Mouse (Mus musculus) ES-E14 (cell line): Measurements from ENCODE around the gene Prkd3.

ENCODE experiments used
- CHD2 ChIP-seq: IDR thresholded peaks from 2 replicates; pipeline ENCODE4 v1.6.1; 2014; ENCODE audit warnings: mild to moderate bottlenecking, low read depth, low read length, inconsistent platforms
- MAFK ChIP-seq: IDR thresholded peaks from 2 replicates; pipeline ENCODE4 v1.6.1; 2014; ENCODE audit warnings: mild to moderate bottlenecking, low read depth, low read length, inconsistent platforms; ENCODE audit not compliant: insufficient read depth
- ZC3H11A ChIP-seq: IDR thresholded peaks from 2 replicates; pipeline ENCODE4 v1.6.1; 2012; ENCODE audit warnings: low read depth, mild to moderate bottlenecking, inconsistent platforms, low read length, borderline replicate concordance
- ZNF384 ChIP-seq: IDR thresholded peaks from 2 replicates; pipeline ENCODE4 v1.6.1; 2012; ENCODE audit warnings: low read depth, low read length, inconsistent platforms

DNA sequence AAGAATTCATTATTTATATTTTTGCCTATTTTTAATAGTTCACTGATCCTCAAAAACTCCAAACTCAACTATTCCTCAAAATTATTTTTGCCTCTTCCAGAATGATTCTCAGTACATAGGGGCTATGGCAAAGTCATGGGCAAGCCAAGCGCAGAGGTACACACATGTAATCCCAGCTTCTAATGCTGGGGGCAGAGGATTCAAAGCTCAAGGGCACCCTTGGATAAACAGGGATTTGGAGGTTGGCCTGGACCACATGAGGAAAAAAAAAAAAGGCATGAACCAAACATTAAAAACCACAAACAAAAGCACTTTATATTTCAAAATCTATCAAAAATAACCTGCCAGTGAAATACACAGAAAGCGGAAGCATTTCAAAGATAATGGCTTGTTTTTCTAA is 29.1 kb downstream of the Prkd3 start:
- TF ChIP-seq MAFK (no peak), ZNF384 (no peak), ZC3H11A (no peak), CHD2 (no peak)
